Mouse (Mus musculus) MEL (cell line): ENCODE measurements around the gene Rps19.

Source experiments
- NRF1 ChIP-seq: IDR thresholded peaks from 2 replicates; pipeline ENCODE4 v1.6.1; 2014; ENCODE audit warnings: low read depth, mild to moderate bottlenecking, inconsistent platforms, low read length, improper control_type of control experiment, moderate library complexity; ENCODE audit not compliant: poor library complexity, insufficient read depth, severe bottlenecking
- ZMIZ1 ChIP-seq: IDR thresholded peaks from 2 replicates; pipeline ENCODE4 v1.6.1; 2012; ENCODE audit warnings: low read depth, mild to moderate bottlenecking, inconsistent platforms, low read length, improper control_type of control experiment, moderate library complexity

DNA sequence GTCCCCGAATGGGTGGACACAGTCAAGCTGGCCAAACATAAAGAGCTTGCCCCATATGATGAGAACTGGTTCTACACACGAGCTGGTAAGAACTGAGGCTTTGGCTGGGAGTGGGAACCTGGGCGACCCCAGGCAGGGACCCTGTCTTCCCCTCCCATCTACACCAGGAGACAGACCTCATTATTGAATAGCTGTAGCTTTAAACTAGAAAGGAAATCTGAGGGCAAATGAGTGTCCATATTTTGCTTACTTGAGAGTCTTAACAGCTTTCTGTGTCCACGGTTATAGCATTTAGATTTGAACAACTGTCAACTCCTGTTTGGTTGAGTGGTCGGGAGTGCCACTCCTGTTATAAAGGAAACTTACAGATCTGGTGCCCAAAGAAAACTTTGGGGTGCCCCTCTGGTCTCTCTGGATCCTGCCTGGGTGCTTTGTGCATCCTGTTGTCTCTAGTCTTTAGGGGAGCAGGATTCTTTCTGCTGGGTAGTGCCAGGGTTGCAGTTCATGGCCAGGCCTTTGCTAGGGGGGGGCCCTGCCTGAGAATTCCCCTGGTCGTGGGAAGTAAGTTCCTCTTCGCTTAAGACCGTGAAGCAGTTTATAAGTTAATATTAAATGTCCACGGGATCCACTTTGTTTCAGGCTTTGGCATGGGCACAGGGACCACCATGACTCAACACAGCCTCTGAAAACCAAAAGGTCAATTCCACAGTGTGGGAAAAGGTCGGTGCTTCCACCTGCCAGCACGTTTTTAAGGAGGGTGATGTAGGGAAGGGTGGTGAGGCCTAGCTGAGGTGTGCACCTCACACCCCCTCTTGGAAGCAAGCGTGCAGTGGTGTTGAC is 1.5 kb downstream of the Rps19 start:
- TF ChIP-seq NRF1 (no peak), ZMIZ1 (no peak)
